Mouse (Mus musculus) liver, embryonic 14.5 days (tissue): Measurements from ENCODE around the gene Akap12.

ENCODE experiments used
- CTCF ChIP-seq: IDR thresholded peaks from 2 replicates; pipeline ENCODE4 v1.5.1; 2016; ENCODE audit warnings: antibody characterized with exemption, low read depth, control low read depth
- EP300 ChIP-seq: IDR thresholded peaks from 2 replicates; pipeline ENCODE4 v1.6.1; 2016; ENCODE audit warnings: antibody characterized with exemption, low read depth

DNA sequence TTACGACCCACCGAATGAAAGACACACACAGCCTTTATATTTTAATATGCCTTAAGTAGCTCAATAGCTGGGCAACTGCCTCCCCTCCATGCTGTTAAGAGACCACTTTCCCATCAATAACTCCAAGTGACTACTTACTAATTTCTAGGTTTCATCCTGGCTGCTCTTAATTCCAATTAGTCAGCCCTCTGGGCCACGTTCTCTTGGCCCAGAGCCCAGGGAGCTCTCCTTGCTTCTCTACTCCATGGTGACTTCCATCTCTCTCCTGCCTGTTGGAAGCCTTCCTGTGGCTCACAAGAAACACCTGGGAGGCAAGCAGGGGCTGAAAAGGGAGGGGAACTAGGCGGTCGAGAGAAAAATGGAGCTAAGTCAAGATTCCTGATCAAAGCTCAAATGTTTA, 23.0 kb downstream of the Akap12 start:
- no peak for TF ChIP-seq EP300
- TF ChIP-seq CTCF: no peak
